Mouse (Mus musculus): Measurements from ENCODE around the gene Pde11a. TPM values are rescaled to one million over a fixed set of nuclear protein-coding genes. Genes with fewer than 3 reads are reported as not detected.

Pde11a gene
- polyA plus RNA-seq, 1 experiment from 2014 or later: 0.12 TPM

GRCm38 (mm10) chr2:76015460-76015859, 323.1 kb downstream of the Pde11a start:
- Histone ChIP-seq H3K9ac (replicated peaks; ENCODE audit: low read depth, low read length) (no peak overlapping the region), H3K4me1 (ENCODE audit: control insufficient read depth, insufficient read depth, low read length) (no peaks in the 10 kb centered on the region), H3K27me3 (ENCODE audit: control insufficient read depth, insufficient read depth, low read length) (no peaks in the 10 kb centered on the region), H3K4me3 (ENCODE audit: low read depth, low read length) (no peak overlapping the region), H3K4me2 (replicated peaks; ENCODE audit: low read depth, low read length) (no peak overlapping the region), H3K36me3 (ENCODE audit: control insufficient read depth, insufficient read depth, low read length) (no peaks in the 10 kb centered on the region), H3K9me3 (ENCODE audit: control insufficient read depth, low read depth, low read length) (no peaks in the 10 kb centered on the region), H3K27ac (ENCODE audit: low read length) (no peak overlapping the region)
- WGBS: 95% methylated on average over 7 of the region's 7 CpGs
- no peak for ATAC-seq (ENCODE audit: insufficient number of reproducible peaks, insufficient read depth, low FRiP score, low read depth)

GRCm38 (mm10) chr2:76014659-76015058, 323.9 kb downstream of the Pde11a start:
- no peaks in the 10 kb centered on the region for H3K9me3 ChIP-seq (ENCODE audit: control insufficient read depth, low read depth, low read length)
- WGBS: 76% methylated on average over 3 of the region's 3 CpGs
- H3K36me3 ChIP-seq (ENCODE audit: control insufficient read depth, insufficient read depth, low read length): no peaks in the 10 kb centered on the region
- ATAC-seq (ENCODE audit: insufficient number of reproducible peaks, insufficient read depth, low FRiP score, low read depth): no peak
- no peak overlapping the region for H3K27ac ChIP-seq (ENCODE audit: low read length)
- H3K4me1 ChIP-seq (ENCODE audit: control insufficient read depth, insufficient read depth, low read length): no peaks in the 10 kb centered on the region
- no peak overlapping the region for H3K4me3 ChIP-seq (ENCODE audit: low read depth, low read length)
- no peak overlapping the region for H3K4me2 ChIP-seq (replicated peaks; ENCODE audit: low read depth, low read length)
- no peaks in the 10 kb centered on the region for H3K27me3 ChIP-seq (ENCODE audit: control insufficient read depth, insufficient read depth, low read length)
- H3K9ac ChIP-seq (replicated peaks; ENCODE audit: low read depth, low read length): no peak overlapping the region

GRCm38 (mm10) chr2:76006194-76006593, 332.4 kb downstream of the Pde11a start:
- ATAC-seq (ENCODE audit: insufficient number of reproducible peaks, insufficient read depth, low FRiP score, low read depth): no peak
- Histone ChIP-seq H3K27me3 (ENCODE audit: control insufficient read depth, insufficient read depth, low read length) (no peaks in the 10 kb centered on the region), H3K9ac (replicated peaks; ENCODE audit: low read depth, low read length) (no peak overlapping the region), H3K4me3 (ENCODE audit: low read depth, low read length) (no peak overlapping the region), H3K27ac (ENCODE audit: low read length) (no peak overlapping the region), H3K4me1 (ENCODE audit: control insufficient read depth, insufficient read depth, low read length) (no peaks in the 10 kb centered on the region), H3K4me2 (replicated peaks; ENCODE audit: low read depth, low read length) (no peak overlapping the region), H3K36me3 (ENCODE audit: control insufficient read depth, insufficient read depth, low read length) (no peaks in the 10 kb centered on the region), H3K9me3 (ENCODE audit: control insufficient read depth, low read depth, low read length) (no peaks in the 10 kb centered on the region)
- WGBS: 11% methylated on average over 4 of the region's 4 CpGs

- H3K4me3 ChIP-seq (ENCODE audit: low read depth, low read length): no peak overlapping the region
- no peak for ATAC-seq (ENCODE audit: insufficient number of reproducible peaks, insufficient read depth, low FRiP score, low read depth)
- H3K36me3 ChIP-seq (ENCODE audit: control insufficient read depth, insufficient read depth, low read length): no peaks in the 10 kb centered on the region
- H3K4me2 ChIP-seq (replicated peaks; ENCODE audit: low read depth, low read length): no peak overlapping the region
- H3K27me3 ChIP-seq (ENCODE audit: control insufficient read depth, insufficient read depth, low read length): no peaks in the 10 kb centered on the region
- H3K9ac ChIP-seq (replicated peaks; ENCODE audit: low read depth, low read length): no peak overlapping the region
- WGBS: 37% methylated on average over 9 of the region's 9 CpGs
- H3K27ac ChIP-seq (ENCODE audit: low read length): no peak overlapping the region
- 0 out of 2 replicates have a peak, but pooled peaks cover 9% of the 10 kb centered on the region for H3K4me1 ChIP-seq (ENCODE audit: control insufficient read depth, insufficient read depth, low read length)
- no peaks in the 10 kb centered on the region for H3K9me3 ChIP-seq (ENCODE audit: control insufficient read depth, low read depth, low read length)
Observed at GRCm38 (mm10) chr2:76002899-76003298, 335.7 kb downstream of the Pde11a start.

- WGBS: 39% methylated on average over 8 of the region's 8 CpGs
- H3K36me3 ChIP-seq (ENCODE audit: control insufficient read depth, insufficient read depth, low read length): no peaks in the 10 kb centered on the region
- H3K9ac ChIP-seq (replicated peaks; ENCODE audit: low read depth, low read length): no peak overlapping the region
- H3K27me3 ChIP-seq (ENCODE audit: control insufficient read depth, insufficient read depth, low read length): no peaks in the 10 kb centered on the region
- no peak for ATAC-seq (ENCODE audit: insufficient number of reproducible peaks, insufficient read depth, low FRiP score, low read depth)
- H3K4me1 ChIP-seq (ENCODE audit: control insufficient read depth, insufficient read depth, low read length): 0 out of 2 replicates have a peak, but pooled peaks cover 9% of the 10 kb centered on the region
- no peak overlapping the region for H3K4me2 ChIP-seq (replicated peaks; ENCODE audit: low read depth, low read length)
- no peak overlapping the region for H3K27ac ChIP-seq (ENCODE audit: low read length)
- no peak overlapping the region for H3K4me3 ChIP-seq (ENCODE audit: low read depth, low read length)
- no peaks in the 10 kb centered on the region for H3K9me3 ChIP-seq (ENCODE audit: control insufficient read depth, low read depth, low read length)
Observed at GRCm38 (mm10) chr2:76001392-76001791, 337.2 kb downstream of the Pde11a start.

GRCm38 (mm10) chr2:75999636-76000035, 338.9 kb downstream of the Pde11a start:
- ATAC-seq (ENCODE audit: insufficient number of reproducible peaks, insufficient read depth, low FRiP score, low read depth): no peak
- H3K36me3 ChIP-seq (ENCODE audit: control insufficient read depth, insufficient read depth, low read length): no peaks in the 10 kb centered on the region
- WGBS: 34% methylated on average over 12 of the region's 12 CpGs
- H3K27ac ChIP-seq (ENCODE audit: low read length): no peak overlapping the region
- H3K27me3 ChIP-seq (ENCODE audit: control insufficient read depth, insufficient read depth, low read length): no peaks in the 10 kb centered on the region
- H3K9ac ChIP-seq (replicated peaks; ENCODE audit: low read depth, low read length): no peak overlapping the region
- no peak overlapping the region for H3K4me3 ChIP-seq (ENCODE audit: low read depth, low read length)
- H3K9me3 ChIP-seq (ENCODE audit: control insufficient read depth, low read depth, low read length): no peaks in the 10 kb centered on the region
- 0 out of 2 replicates have a peak, but pooled peaks cover 9% of the 10 kb centered on the region for H3K4me1 ChIP-seq (ENCODE audit: control insufficient read depth, insufficient read depth, low read length)
- H3K4me2 ChIP-seq (replicated peaks; ENCODE audit: low read depth, low read length): no peak overlapping the region

GRCm38 (mm10) chr2:75998692-75999091, 339.9 kb downstream of the Pde11a start:
- 22% methylated on average over 8 of the region's 8 CpGs for WGBS
- Histone ChIP-seq H3K4me1 (ENCODE audit: control insufficient read depth, insufficient read depth, low read length) (0 out of 2 replicates have a peak, but pooled peaks cover 9% of the 10 kb centered on the region), H3K27ac (ENCODE audit: low read length) (no peak overlapping the region; the same call in 1 of the 2 replicates), H3K27me3 (ENCODE audit: control insufficient read depth, insufficient read depth, low read length) (no peaks in the 10 kb centered on the region), H3K4me3 (ENCODE audit: low read depth, low read length) (no peak overlapping the region), H3K4me2 (replicated peaks; ENCODE audit: low read depth, low read length) (no peak overlapping the region), H3K36me3 (ENCODE audit: control insufficient read depth, insufficient read depth, low read length) (no peaks in the 10 kb centered on the region), H3K9me3 (ENCODE audit: control insufficient read depth, low read depth, low read length) (no peaks in the 10 kb centered on the region), H3K9ac (replicated peaks; ENCODE audit: low read depth, low read length) (no peak overlapping the region)
- no peak for ATAC-seq (ENCODE audit: insufficient number of reproducible peaks, insufficient read depth, low FRiP score, low read depth)

- Histone ChIP-seq H3K4me2 (replicated peaks; ENCODE audit: low read depth, low read length) (no peak overlapping the region), H3K9me3 (ENCODE audit: control insufficient read depth, low read depth, low read length) (no peaks in the 10 kb centered on the region), H3K27me3 (ENCODE audit: control insufficient read depth, insufficient read depth, low read length) (no peaks in the 10 kb centered on the region), H3K27ac (ENCODE audit: low read length) (no peak overlapping the region), H3K4me3 (ENCODE audit: low read depth, low read length) (no peak overlapping the region), H3K9ac (replicated peaks; ENCODE audit: low read depth, low read length) (no peak overlapping the region), H3K36me3 (ENCODE audit: control insufficient read depth, insufficient read depth, low read length) (no peaks in the 10 kb centered on the region), H3K4me1 (ENCODE audit: control insufficient read depth, insufficient read depth, low read length) (0 out of 2 replicates have a peak, but pooled peaks cover 9% of the 10 kb centered on the region)
- 39% methylated on average over 12 of the region's 12 CpGs for WGBS
- ATAC-seq (ENCODE audit: insufficient number of reproducible peaks, insufficient read depth, low FRiP score, low read depth): no peak
Observed at GRCm38 (mm10) chr2:75997726-75998125, 340.8 kb downstream of the Pde11a start.

GRCm38 (mm10) chr2:75994841-75995240, 343.7 kb downstream of the Pde11a start:
- WGBS: 93% methylated on average over 11 of the region's 11 CpGs
- H3K4me2 ChIP-seq (replicated peaks; ENCODE audit: low read depth, low read length): no peak overlapping the region
- no peaks in the 10 kb centered on the region for H3K27me3 ChIP-seq (ENCODE audit: control insufficient read depth, insufficient read depth, low read length)
- H3K27ac ChIP-seq (ENCODE audit: low read length): no peak overlapping the region
- no peak overlapping the region for H3K9ac ChIP-seq (replicated peaks; ENCODE audit: low read depth, low read length)
- no peaks in the 10 kb centered on the region for H3K9me3 ChIP-seq (ENCODE audit: control insufficient read depth, low read depth, low read length)
- peaks cover 15% of the 10 kb centered on the region for H3K4me1 ChIP-seq (ENCODE audit: control insufficient read depth, insufficient read depth, low read length)
- H3K4me3 ChIP-seq (ENCODE audit: low read depth, low read length): no peak overlapping the region
- H3K36me3 ChIP-seq (ENCODE audit: control insufficient read depth, insufficient read depth, low read length): no peaks in the 10 kb centered on the region
- ATAC-seq (ENCODE audit: insufficient number of reproducible peaks, insufficient read depth, low FRiP score, low read depth): no peak

Measured in stomach, embryonic 14.5 days (tissue).